Mouse (Mus musculus) intestine, embryonic 14.5 days (tissue): ENCODE data around the gene Msi2. TPM values are rescaled to one million over a fixed set of nuclear protein-coding genes. Genes with fewer than 3 reads are reported as not detected.

Experiments
- ATAC-seq: fragments of 200-750 bp; cut with Nextera tagmentation; replicated peaks from 2 replicates; pipeline ENCODE4 v1.8.0; 2017; ENCODE audit warnings: low read depth, moderate number of reproducible peaks, moderate TSS enrichment, moderate library complexity; ENCODE audit not compliant: low FRiP score, low TSS enrichment
- DNase-seq: peaks from one replicate; pipeline ENCODE4 v3.0.0-alpha.2; 2018; ENCODE audit warnings: low spot score
- H3K27ac ChIP-seq: fragments of 300-500 bp; sonication (generic); 2 replicates; pipeline ENCODE4 v1.5.1; 2014; ENCODE audit warnings: low read depth, mild to moderate bottlenecking, control low read depth
- H3K27me3 ChIP-seq: fragments of 300-500 bp; sonication (generic); replicated peaks from 2 replicates; pipeline ENCODE4 v1.6.1; 2014; ENCODE audit warnings: low read length, control low read depth; ENCODE audit not compliant: control insufficient read depth, insufficient read depth
- H3K36me3 ChIP-seq: fragments of 300-500 bp; sonication (generic); 2 replicates; pipeline ENCODE4 v1.6.1; 2014; ENCODE audit warnings: low read length, control low read depth; ENCODE audit not compliant: control insufficient read depth, insufficient read depth
- H3K4me1 ChIP-seq: fragments of 300-500 bp; sonication (generic); replicated peaks from 2 replicates; pipeline ENCODE4 v1.6.1; 2014; ENCODE audit warnings: low read length, control low read depth, mixed read lengths; ENCODE audit not compliant: control insufficient read depth, insufficient read depth
- H3K4me2 ChIP-seq: fragments of 300-500 bp; sonication (generic); 2 replicates; pipeline ENCODE4 v1.6.1; 2014; ENCODE audit warnings: low read length
- H3K4me3 ChIP-seq: fragments of 300-500 bp; sonication (generic); 2 replicates; pipeline ENCODE4 v1.5.1; 2014; ENCODE audit warnings: low read depth, low read length, control low read depth, mixed read lengths
- H3K9ac ChIP-seq: fragments of 300-500 bp; sonication (generic); 2 replicates; pipeline ENCODE4 v1.6.1; 2014; ENCODE audit warnings: mild to moderate bottlenecking, low read length
- H3K9me3 ChIP-seq: fragments of 300-500 bp; sonication (generic); 2 replicates; pipeline ENCODE4 v1.6.1; 2016; ENCODE audit warnings: low read length, control low read depth; ENCODE audit not compliant: control insufficient read depth
- WGBS: fragments of 180-500 bp; shearing (Covaris S2); extraction: QIAGEN DNeasy Blood & Tissue Kit; methylation state at CpG from one replicate; pipeline ENCODE4 v1.1.7; 2014; 5-methylcytosine and 5-hydroxymethylcytosine counted together
- microRNA-seq: library from miRNA; unstranded; fragments of <30 nt; microRNA quantifications from one replicate; pipeline ENCODE4, GENCODE M21; 2016
- polyA plus RNA-seq: library from polyadenylated mRNA; unstranded; fragments of >200 nt; fragmentation: Nextera tagmentation; extraction: Ambion mirVana; gene quantifications from 2 replicates; pipeline ENCODE4 v1.2.1, GENCODE M21; 2014

Msi2 gene
- polyA plus RNA-seq, 1 experiment from 2014 or later: 13.6 TPM

DNA sequence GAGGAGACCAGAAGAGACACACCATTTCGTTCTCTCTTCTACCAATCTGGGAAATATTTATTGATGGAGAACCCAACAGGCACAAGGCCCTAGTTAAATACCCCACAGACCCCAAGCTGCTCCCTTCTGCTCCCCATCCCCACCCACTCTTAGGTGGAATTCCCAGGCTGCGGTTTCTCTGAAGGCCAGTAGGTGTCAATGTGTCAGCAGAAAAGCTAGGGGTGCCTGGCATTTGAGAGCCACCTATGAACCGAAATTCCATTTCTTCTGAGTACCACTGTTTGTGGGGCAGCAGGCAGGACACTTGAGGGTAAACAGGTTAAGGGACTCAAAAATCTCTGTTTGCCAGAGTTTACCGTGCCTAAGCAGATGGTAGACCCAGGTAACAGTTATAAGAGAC lies 426.6 kb downstream of the Msi2 start:
- Histone ChIP-seq H3K9ac (no peak overlapping the region), H3K9me3 (no peaks in the 10 kb centered on the region), H3K4me1 (peaks cover 6% of the 10 kb centered on the region; the same call in 1 of the 2 replicates), H3K27ac (no peak overlapping the region), H3K27me3 (peaks cover 12% of the 10 kb centered on the region; the same call in 1 of the 2 replicates), H3K36me3 (no peaks in the 10 kb centered on the region), H3K4me2 (no peak overlapping the region), H3K4me3 (no peak overlapping the region)
- 42% methylated on average over 4 of the region's 4 CpGs for WGBS
- DNase-seq (no peak), ATAC-seq (no peak)

- peaks cover 6% of the 10 kb centered on the region; the same call in 1 of the 2 replicates for H3K4me1 ChIP-seq
- WGBS: 62% methylated on average over 4 of the region's 4 CpGs
- ATAC-seq: no peak
Measured at GRCm38 (mm10) chr11:88291245-88291644, 427.1 kb downstream of the Msi2 start.

More at GRCm38 (mm10) chr11:88291245-88291644, 427.1 kb downstream of the Msi2 start:
- Histone ChIP-seq H3K27me3 (peaks cover 12% of the 10 kb centered on the region; the same call in 1 of the 2 replicates), H3K9me3 (no peaks in the 10 kb centered on the region), H3K4me3 (no peak overlapping the region), H3K9ac (no peak overlapping the region), H3K27ac (no peak overlapping the region), H3K4me2 (no peak overlapping the region), H3K36me3 (no peaks in the 10 kb centered on the region)
- DNase-seq: no peak

Small RNA genes within 50 kb of the gene (microRNA-seq; reads per million reads assigned to microRNA genes)
- gene Mir378b: 0.68 reads per million

Other genes with a start within 250 kb of the Msi2 start
- 26.7 and 28.2 TPM in 2 replicates for gene Akap1, start 146.1 kb upstream of the Msi2 start, polyA plus RNA-seq
- 94.7 and 97.4 TPM in 2 replicates for gene Scpep1, start 237.0 kb upstream of the Msi2 start, polyA plus RNA-seq
- gene Elobl, start 248.4 kb upstream of the Msi2 start, polyA plus RNA-seq: not detected in 2 replicates